ENCODE assay signal across 8 mouse cellular contexts in genomic region chr8:125557391-125558108, GRCm38 (mm10). TPM values are rescaled to one million over a fixed set of nuclear protein-coding genes. Genes with fewer than 3 reads are reported as not detected.
DNase-seq lines count a peak whose midpoint lies in the region; ATAC-seq and TF ChIP-seq lines count a peak whose summit lies in the region.

No protein-coding gene starts in this region.

- H3K4me2 ChIP-seq in liver, embryonic 11.5 days = peak overlapping the region; percentile 31
- H3K4me2 ChIP-seq in embryonic facial prominence, embryonic 14.5 days (ENCODE audit: low read depth, low read length) = no peak overlapping the region
- peak overlapping the region; percentile 47; the same call in 1 of the 2 replicates for H3K4me2 ChIP-seq in intestine, embryonic 16.5 days (ENCODE audit: low read depth, low read length)

- H3K9ac ChIP-seq in liver, embryonic 11.5 days (ENCODE audit: low read depth, low read length) = no peak overlapping the region
- peak overlapping the region; percentile 39; the same call in 1 of the 2 replicates for H3K9ac ChIP-seq in embryonic facial prominence, embryonic 14.5 days (ENCODE audit: low read depth, low read length)
- peak overlapping the region; percentile 47; the same call in 1 of the 2 replicates for H3K9ac ChIP-seq in intestine, embryonic 16.5 days (ENCODE audit: low read depth, low read length)

- no peak for TF ChIP-seq POLR2A in olfactory bulb, adult 2 months (IDR thresholded peaks at IDR 0.05; ENCODE audit: insufficient read depth, low read depth, low read length)

- no peaks in the 10 kb centered on the region for H3K27me3 ChIP-seq in liver, embryonic 11.5 days (replicated peaks; ENCODE audit: control insufficient read depth, insufficient read depth, low read length)
- no peaks in the 10 kb centered on the region for H3K27me3 ChIP-seq in embryonic facial prominence, embryonic 14.5 days (replicated peaks; ENCODE audit: control insufficient read depth, insufficient read depth, low read length)
- no peaks in the 10 kb centered on the region for H3K27me3 ChIP-seq in intestine, embryonic 16.5 days (replicated peaks; ENCODE audit: control insufficient read depth, insufficient read depth, low read length)

- no peak for DNase-seq in liver, embryonic 11.5 days (ENCODE audit: low spot score)
- no peak for DNase-seq in liver
- DNase-seq in embryonic facial prominence, embryonic 14.5 days (ENCODE audit: low spot score) = peak; percentile 34
- no peak for DNase-seq in cerebellum, adult 8-10 months
- no peak for DNase-seq in c-Kit-positive CD71-positive TER-119-positive erythroid progenitor cells, embryonic 14.5 days (ENCODE audit: low spot score)
- DNase-seq in natural killer cell, adult 2 months (ENCODE audit: low spot score in 2 of 2) = no peak

- ATAC-seq in liver, embryonic 11.5 days (replicated peaks; ENCODE audit: low FRiP score) = no peak
- ATAC-seq in embryonic facial prominence, embryonic 14.5 days (ENCODE audit: low read depth) = no peak; the same call in 1 of the 2 replicates
- ATAC-seq in intestine, embryonic 16.5 days = peak; percentile 43

- peaks cover 24% of the 10 kb centered on the region; the same call in 1 of the 2 replicates for H3K4me1 ChIP-seq in liver, embryonic 11.5 days (replicated peaks; ENCODE audit: control insufficient read depth, insufficient read depth, low read length)
- H3K4me1 ChIP-seq in embryonic facial prominence, embryonic 14.5 days (ENCODE audit: control insufficient read depth, insufficient read depth, low read length) = peaks cover 47% of the 10 kb centered on the region
- H3K4me1 ChIP-seq in intestine, embryonic 16.5 days (ENCODE audit: control insufficient read depth, insufficient read depth, low read length) = peaks cover 55% of the 10 kb centered on the region
- peaks cover 54% of the 10 kb centered on the region for H3K4me1 ChIP-seq in olfactory bulb, adult 2 months (ENCODE audit: control insufficient read depth, insufficient read depth, low read length)

- no peaks in the 10 kb centered on the region for H3K9me3 ChIP-seq in liver, embryonic 11.5 days (ENCODE audit: control insufficient read depth, low read length)
- no peaks in the 10 kb centered on the region for H3K9me3 ChIP-seq in embryonic facial prominence, embryonic 14.5 days (ENCODE audit: control insufficient read depth, low read length)
- H3K9me3 ChIP-seq in intestine, embryonic 16.5 days (ENCODE audit: control insufficient read depth, low read length) = no peaks in the 10 kb centered on the region

- WGBS in liver, embryonic 11.5 days = 62% methylated on average over 10 of the region's 10 CpGs
- WGBS in embryonic facial prominence, embryonic 14.5 days = 55% methylated on average over 10 of the region's 10 CpGs
- 52% methylated on average over 10 of the region's 10 CpGs for WGBS in intestine, embryonic 16.5 days
- WGBS in olfactory bulb, adult 2 months = 57% methylated on average over 10 of the region's 10 CpGs

- no peak overlapping the region; the same call in 1 of the 2 replicates for H3K27ac ChIP-seq in liver, embryonic 11.5 days (ENCODE audit: low read depth, low read length)
- H3K27ac ChIP-seq in embryonic facial prominence, embryonic 14.5 days (replicated peaks; ENCODE audit: low read depth, low read length) = peak overlapping the region; percentile 69
- H3K27ac ChIP-seq in intestine, embryonic 16.5 days (ENCODE audit: low read length) = peak overlapping the region; percentile 61
- H3K27ac ChIP-seq in olfactory bulb, adult 2 months (ENCODE audit: insufficient read depth, low read depth, low read length) = peak overlapping the region; percentile 90

- no peak for TF ChIP-seq CTCF in olfactory bulb, adult 2 months (IDR thresholded peaks at IDR 0.05; ENCODE audit: insufficient read depth, low read depth, low read length)

- H3K4me3 ChIP-seq in liver, embryonic 11.5 days (ENCODE audit: low read depth, low read length) = no peak overlapping the region
- H3K4me3 ChIP-seq in embryonic facial prominence, embryonic 14.5 days (ENCODE audit: low read depth, low read length) = no peak overlapping the region
- H3K4me3 ChIP-seq in intestine, embryonic 16.5 days (ENCODE audit: low read length) = no peak overlapping the region
- no peak overlapping the region for H3K4me3 ChIP-seq in olfactory bulb, adult 2 months (ENCODE audit: insufficient read depth, low read depth, low read length)

- no peaks in the 10 kb centered on the region for H3K36me3 ChIP-seq in liver, embryonic 11.5 days (ENCODE audit: control insufficient read depth, insufficient read depth, low read length)
- H3K36me3 ChIP-seq in embryonic facial prominence, embryonic 14.5 days (ENCODE audit: control insufficient read depth, insufficient read depth, low read length) = no peaks in the 10 kb centered on the region
- no peaks in the 10 kb centered on the region for H3K36me3 ChIP-seq in intestine, embryonic 16.5 days (ENCODE audit: control insufficient read depth, insufficient read depth, low read length)

RNA-seq across cellular contexts. Expression of gene Sipa1l2, which starts 12.1 kb away (rescaled TPM):
- polyA plus RNA-seq in liver, embryonic 11.5 days (2014; fragmentation: Nextera tagmentation; extraction: Ambion mirVana) = 4.7 and 4.8 TPM in 2 replicates
- 10.0 and 11.0 TPM in 2 replicates for polyA plus RNA-seq in embryonic facial prominence, embryonic 14.5 days (2014; fragmentation: Nextera tagmentation; extraction: Ambion mirVana)
- 4.9 and 6.8 TPM in 2 replicates for polyA plus RNA-seq in intestine, embryonic 16.5 days (2015; fragmentation: Nextera tagmentation; extraction: Ambion mirVana)
- polyA plus RNA-seq in olfactory bulb, adult 2 months (2012; ENCODE audit: insufficient read depth, insufficient read length, low replicate concordance, missing spikeins) = 47.6 TPM in 1 of 2 replicates, not detected in the other
